Mouse (Mus musculus) adrenal gland, postnatal 10 days (tissue): ENCODE measurements at regions not wholly inside any gene's neighbourhood (a gene's known extent, or its start where the extent isn't known, plus 50 kb on each side); places are given as distances from the start of the nearest gene placed in this dataset.

Source experiments
- DNase-seq: peaks from one replicate; pipeline ENCODE4 v3.0.0; 2021; ENCODE audit warnings: mixed read lengths

GRCm38 (mm10) chr9:115614007-115614406, 295.2 kb upstream of the Gadl1 start:
- DNase-seq, result no peak

GRCm38 (mm10) chr9:115617909-115618308, 291.3 kb upstream of the Gadl1 start:
- no peak for DNase-seq

- no peak for DNase-seq
These were observed 285.3 kb upstream of the Gadl1 start for GRCm38 (mm10) chr9:115623948-115624347.

GRCm38 (mm10) chr9:115624721-115625496, 284.3 kb upstream of the Gadl1 start:
- DNase-seq, result no peak

GRCm38 (mm10) chr9:115627551-115627950, 281.7 kb upstream of the Gadl1 start:
- no peak for DNase-seq

GRCm38 (mm10) chr9:115637114-115637513, 272.1 kb upstream of the Gadl1 start:
- DNase-seq, result peak; percentile 32

- DNase-seq, result no peak
These were observed 268.5 kb upstream of the Gadl1 start for GRCm38 (mm10) chr9:115640781-115641180.

- DNase-seq, result no peak
These were observed 267.2 kb upstream of the Gadl1 start for GRCm38 (mm10) chr9:115642032-115642431.

- no peak for DNase-seq
These were observed 264.3 kb upstream of the Gadl1 start for GRCm38 (mm10) chr9:115644953-115645352.

GRCm38 (mm10) chr9:115646226-115646625, 263.0 kb upstream of the Gadl1 start:
- DNase-seq, result no peak

GRCm38 (mm10) chr9:115651708-115652107, 257.5 kb upstream of the Gadl1 start:
- no peak for DNase-seq

- no peak for DNase-seq
These were observed 256.1 kb upstream of the Gadl1 start for GRCm38 (mm10) chr9:115653116-115653515.

GRCm38 (mm10) chr9:115654933-115655332, 254.3 kb upstream of the Gadl1 start:
- DNase-seq, result no peak

GRCm38 (mm10) chr9:115656538-115656937, 252.7 kb upstream of the Gadl1 start:
- DNase-seq, result no peak

- DNase-seq, result no peak
These were observed 252.1 kb upstream of the Gadl1 start for GRCm38 (mm10) chr9:115656994-115657713.

GRCm38 (mm10) chr9:115658477-115658876, 250.8 kb upstream of the Gadl1 start:
- DNase-seq, result no peak

GRCm38 (mm10) chr9:115660371-115660770, 248.9 kb upstream of the Gadl1 start:
- no peak for DNase-seq

GRCm38 (mm10) chr9:115661834-115662425, 247.3 kb upstream of the Gadl1 start:
- no peak for DNase-seq

GRCm38 (mm10) chr9:115665337-115666004, 243.8 kb upstream of the Gadl1 start:
- peak; percentile 9 for DNase-seq

- DNase-seq, result no peak
These were observed 242.7 kb upstream of the Gadl1 start for GRCm38 (mm10) chr9:115666530-115666929.

- no peak for DNase-seq
These were observed 228.3 kb upstream of the Gadl1 start for GRCm38 (mm10) chr9:115680703-115681576.

GRCm38 (mm10) chr9:115681841-115682240, 227.4 kb upstream of the Gadl1 start:
- no peak for DNase-seq
